ENCODE assay signal across 10 mouse cellular contexts in the genomic region with DNA sequence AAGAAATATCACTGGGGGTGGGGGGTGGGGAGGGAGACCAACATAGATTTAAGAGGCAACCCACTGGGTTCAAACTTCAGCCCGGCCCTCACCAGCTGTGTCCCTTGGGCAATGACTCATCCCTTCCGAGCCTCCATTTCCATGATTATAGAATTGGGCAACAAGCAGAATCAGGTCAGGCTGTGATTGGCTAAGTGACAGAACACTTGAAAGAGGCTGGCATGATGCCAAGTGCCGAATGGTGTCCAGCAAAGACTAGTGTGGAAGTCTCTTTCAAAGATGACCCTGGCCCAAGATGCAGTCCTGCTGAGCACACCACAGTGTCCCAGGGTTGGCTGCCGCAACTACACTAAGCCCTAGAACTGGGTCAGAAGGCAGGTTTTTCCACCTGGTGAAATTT. TPM values are rescaled to one million over a fixed set of nuclear protein-coding genes. Genes with fewer than 3 reads are reported as not detected.
DNase-seq lines count a peak whose midpoint lies in the region; ATAC-seq and TF ChIP-seq lines count a peak whose summit lies in the region.
"Had no signal": no experiment of that assay in that cellular context is flagged by ENCODE, and none has a peak within 500 bp of the region (broad histone marks: within the 10 kb centered on the region; RNA-seq: fewer than 3 reads in every experiment).

No protein-coding gene starts in this region.

- no peak for TF ChIP-seq POLR2A in heart, adult 2 months (IDR thresholded peaks at IDR 0.05; ENCODE audit: insufficient read depth, low read depth, low read length)

- no peaks in the 10 kb centered on the region for H3K9me3 ChIP-seq in forebrain, embryonic 14.5 days (replicated peaks; ENCODE audit: control insufficient read depth, low read length)
- H3K9me3 ChIP-seq in forebrain, embryonic 12.5 days: no peaks in the 10 kb centered on the region
- H3K9me3 ChIP-seq: embryonic facial prominence, embryonic 15.5 days; lung, embryonic 15.5 days had no signal

- TF ChIP-seq CTCF in C2C12 (IDR thresholded peaks at IDR 0.05; ENCODE audit: control insufficient read depth, insufficient read depth, insufficient read length): no peak
- no peak for TF ChIP-seq CTCF in heart, adult 2 months (IDR thresholded peaks at IDR 0.05)

- H3K79me2 ChIP-seq in C2C12 (ENCODE audit: control insufficient read depth, insufficient read depth): no peaks in the 10 kb centered on the region
- H3K79me2 ChIP-seq in heart, adult 2 months (replicated peaks; ENCODE audit: control insufficient read depth, insufficient read depth, low read length): no peaks in the 10 kb centered on the region

- WGBS in forebrain, embryonic 14.5 days: 45% methylated on average over 4 of the region's 4 CpGs
- WGBS in forebrain, embryonic 12.5 days: 63% methylated on average over 4 of the region's 4 CpGs
- 22% methylated on average over 4 of the region's 4 CpGs for WGBS in heart, adult 2 months

- no peaks in the 10 kb centered on the region for H3K27me3 ChIP-seq in forebrain, embryonic 14.5 days (replicated peaks; ENCODE audit: control insufficient read depth, insufficient read depth, low read length)
- no peaks in the 10 kb centered on the region for H3K27me3 ChIP-seq in forebrain, embryonic 12.5 days
- H3K27me3 ChIP-seq in C2C12 (ENCODE audit: control insufficient read depth, insufficient read depth, insufficient read length): no peaks in the 10 kb centered on the region
- no peaks in the 10 kb centered on the region for H3K27me3 ChIP-seq in heart, adult 2 months (ENCODE audit: control insufficient read depth, insufficient read depth, low read length)
- H3K27me3 ChIP-seq: embryonic facial prominence, embryonic 15.5 days; lung, embryonic 15.5 days had no signal

- no peak overlapping the region for H3K4me2 ChIP-seq in forebrain, embryonic 14.5 days (ENCODE audit: low read length)
- H3K4me2 ChIP-seq in forebrain, embryonic 12.5 days: no peak overlapping the region
- H3K4me2 ChIP-seq: embryonic facial prominence, embryonic 15.5 days; lung, embryonic 15.5 days had no signal

- H3ac ChIP-seq in C2C12 (ENCODE audit: control insufficient read depth, insufficient read length, low read depth): no peak overlapping the region

- TF ChIP-seq EP300 in heart, adult 2 months (IDR thresholded peaks at IDR 0.05; ENCODE audit: insufficient read depth, low read depth, low read length): 0 out of 2 replicates have a peak, but pooled peaks have one; percentile 22

- intact Hi-C loops in heart, adult 2 months (cut with DNase I): no loop called here
- intact Hi-C loops in left cerebral cortex, postnatal 10 days (cut with DNase I): no loop called here

- no peak overlapping the region for H3K4me3 ChIP-seq in forebrain, embryonic 14.5 days (ENCODE audit: low read depth, low read length)
- H3K4me3 ChIP-seq in forebrain, embryonic 12.5 days (replicated peaks): no peak overlapping the region
- no peak overlapping the region for H3K4me3 ChIP-seq in C2C12 (ENCODE audit: insufficient read depth, poor library complexity, severe bottlenecking)
- H3K4me3 ChIP-seq in heart, adult 2 months: no peak overlapping the region
- H3K4me3 ChIP-seq: embryonic facial prominence, embryonic 15.5 days; lung, embryonic 15.5 days had no signal

- no peaks in the 10 kb centered on the region for H3K36me3 ChIP-seq in forebrain, embryonic 14.5 days (ENCODE audit: control insufficient read depth, insufficient read depth, low read length)
- H3K36me3 ChIP-seq in forebrain, embryonic 12.5 days (replicated peaks): no peaks in the 10 kb centered on the region
- no peaks in the 10 kb centered on the region for H3K36me3 ChIP-seq in C2C12 (ENCODE audit: control insufficient read depth, insufficient read depth)
- no peaks in the 10 kb centered on the region for H3K36me3 ChIP-seq in heart, adult 2 months (ENCODE audit: control insufficient read depth, insufficient read depth, low read length)
- H3K36me3 ChIP-seq: embryonic facial prominence, embryonic 15.5 days; lung, embryonic 15.5 days had no signal

- H3K79me3 ChIP-seq in C2C12 (ENCODE audit: low read depth): no peaks in the 10 kb centered on the region

- no peak overlapping the region for H3K27ac ChIP-seq in forebrain, embryonic 14.5 days (ENCODE audit: low read depth, low read length)
- no peak overlapping the region for H3K27ac ChIP-seq in forebrain, embryonic 12.5 days
- no peak overlapping the region for H3K27ac ChIP-seq in heart, adult 2 months
- H3K27ac ChIP-seq: embryonic facial prominence, embryonic 15.5 days; lung, embryonic 15.5 days had no signal

- DNase-seq in forebrain, embryonic 14.5 days (ENCODE audit: low spot score): peak; percentile 56
- DNase-seq in cerebellum, adult 8-10 months: peak; percentile 70
- peak; percentile 73 to 82 for DNase-seq in heart, adult 2 months
- peak; percentile 77 to 85 for DNase-seq in left cerebral cortex, postnatal 10 days (ENCODE audit: extremely low spot score in 1 of 2, low spot score in 2 of 2)
- peak; percentile 67 to 77 for DNase-seq in right cerebral cortex, adult 2 months (ENCODE audit: low spot score in 2 of 2)

- no peak overlapping the region for H3K9ac ChIP-seq in forebrain, embryonic 14.5 days (ENCODE audit: low read length)
- no peak overlapping the region for H3K9ac ChIP-seq in forebrain, embryonic 12.5 days
- H3K9ac ChIP-seq in heart, adult 2 months (ENCODE audit: low read depth, low read length): no peak overlapping the region
- H3K9ac ChIP-seq: embryonic facial prominence, embryonic 15.5 days; lung, embryonic 15.5 days had no signal

- H3K4me1 ChIP-seq in forebrain, embryonic 14.5 days (ENCODE audit: control insufficient read depth, insufficient read depth, low read length): peaks cover 6% of the 10 kb centered on the region; the same call in 1 of the 2 replicates
- H3K4me1 ChIP-seq in forebrain, embryonic 12.5 days: peaks cover 7% of the 10 kb centered on the region; the same call in 1 of the 2 replicates
- H3K4me1 ChIP-seq in heart, adult 2 months (ENCODE audit: control insufficient read depth, insufficient read depth, low read length): peaks cover 6% of the 10 kb centered on the region

- no peak for ATAC-seq in forebrain, embryonic 14.5 days
- ATAC-seq in forebrain, embryonic 12.5 days (ENCODE audit: low FRiP score): no peak
- no peak for ATAC-seq in CD4-positive, CD25-positive, alpha-beta regulatory T cell, adult 4 months

TF ChIP-seq in C2C12, 6 proteins besides CTCF, POLR2A, EP300 and RAD21:
- TF ChIP-seq MAX (IDR thresholded peaks at IDR 0.05) (no peak), CEBPB (IDR thresholded peaks at IDR 0.05; ENCODE audit: low read depth) (peak; percentile 82)

RNA-seq across cellular contexts. Expression of a gene that starts 14.2 kb away (rescaled TPM):
- 80.6 and 93.2 TPM in 2 replicates for polyA plus RNA-seq in forebrain, embryonic 14.5 days (2014; fragmentation: Nextera tagmentation; extraction: Ambion mirVana)
- 55.0 and 60.2 TPM in 2 replicates for polyA plus RNA-seq in forebrain, embryonic 12.5 days (2016; fragmentation: Nextera tagmentation; extraction: Ambion mirVana)
- polyA plus RNA-seq in C2C12 (2012; fragmentation: generic; extraction: Trizol): 6.2 TPM
- total RNA-seq in heart, adult 2 months (2021): 10 to 100 TPM; 23.9 to 25.9 TPM
- 25.2 and 30.0 TPM in 2 replicates for polyA plus RNA-seq in heart, adult 2 months (2012; rRNA removed)
- total RNA-seq in left cerebral cortex, postnatal 10 days (2021): 100 to 1,000 TPM; 125 to 129 TPM
- 10 to 100 TPM; 22.7 to 26.9 TPM for polyA plus RNA-seq in CD4-positive, CD25-positive, alpha-beta regulatory T cell, adult 4 months (2017; shearing (Covaris generic))
